Mouse (Mus musculus): Measurements from ENCODE around the gene Olfr1344. TPM values are rescaled to one million over a fixed set of nuclear protein-coding genes. Genes with fewer than 3 reads are reported as not detected.
"Not testable (repeated sequence)": the region's sequence is repeated elsewhere in the genome, so short reads cannot be mapped to it uniquely, and the experiment has no call there.

The Olfr1344 gene
- polyA plus RNA-seq, 1 experiment from 2014 or later: not detected

GRCm38 (mm10) chr7:6430342-6430741 lies 8.1 kb upstream of the Olfr1344 start:
- ATAC-seq: no peak
- no peaks in the 10 kb centered on the region for H3K4me1 ChIP-seq (ENCODE audit: control insufficient read depth, insufficient read depth, low read length)
- no peak overlapping the region for H3K4me3 ChIP-seq (ENCODE audit: low read length)
- 32% methylated on average over 2 of the region's 2 CpGs for WGBS
- peaks cover 2% of the 10 kb centered on the region; the same call in 1 of the 2 replicates for H3K9me3 ChIP-seq (ENCODE audit: control insufficient read depth, low read length)
- H3K27me3 ChIP-seq (replicated peaks; ENCODE audit: control insufficient read depth, insufficient read depth, low read length): no peaks in the 10 kb centered on the region
- no peaks in the 10 kb centered on the region for H3K36me3 ChIP-seq (ENCODE audit: control insufficient read depth, insufficient read depth, low read length)
- no peak overlapping the region for H3K9ac ChIP-seq (ENCODE audit: low read depth, low read length)
- no peak overlapping the region for H3K27ac ChIP-seq (ENCODE audit: low read length)
- no peak overlapping the region for H3K4me2 ChIP-seq (ENCODE audit: low read depth, low read length)

GRCm38 (mm10) chr7:6441173-6441572 lies 2.7 kb downstream of the Olfr1344 start:
- H3K27me3 ChIP-seq (replicated peaks; ENCODE audit: control insufficient read depth, insufficient read depth, low read length): no peaks in the 10 kb centered on the region

GRCm38 (mm10) chr7:6447771-6448170 lies 9.3 kb downstream of the Olfr1344 start:
- H3K36me3 ChIP-seq (ENCODE audit: control insufficient read depth, insufficient read depth, low read length): no peaks in the 10 kb centered on the region
- H3K4me1 ChIP-seq (ENCODE audit: control insufficient read depth, insufficient read depth, low read length): no peaks in the 10 kb centered on the region
- H3K9ac ChIP-seq (ENCODE audit: low read depth, low read length): no peak overlapping the region
- 78% methylated on average over 5 of the region's 5 CpGs for WGBS
- no peaks in the 10 kb centered on the region for H3K9me3 ChIP-seq (ENCODE audit: control insufficient read depth, low read length)
- H3K4me2 ChIP-seq (ENCODE audit: low read depth, low read length): no peak overlapping the region
- no peak overlapping the region for H3K4me3 ChIP-seq (ENCODE audit: low read length)
- H3K27me3 ChIP-seq (replicated peaks; ENCODE audit: control insufficient read depth, insufficient read depth, low read length): no peaks in the 10 kb centered on the region
- H3K27ac ChIP-seq (ENCODE audit: low read length): no peak overlapping the region
- no peak for ATAC-seq

More at GRCm38 (mm10) chr7:6441173-6441572, 2.7 kb downstream of the Olfr1344 start:
- 59% methylated on average over 2 of the region's 2 CpGs for WGBS
- Histone ChIP-seq H3K4me2 (ENCODE audit: low read depth, low read length) (no peak overlapping the region), H3K4me1 (ENCODE audit: control insufficient read depth, insufficient read depth, low read length) (no peaks in the 10 kb centered on the region), H3K27ac (ENCODE audit: low read length) (no peak overlapping the region), H3K4me3 (ENCODE audit: low read length) (no peak overlapping the region), H3K9ac (ENCODE audit: low read depth, low read length) (no peak overlapping the region), H3K9me3 (ENCODE audit: control insufficient read depth, low read length) (no peaks in the 10 kb centered on the region), H3K36me3 (ENCODE audit: control insufficient read depth, insufficient read depth, low read length) (no peaks in the 10 kb centered on the region)
- no peak for ATAC-seq

- Histone ChIP-seq H3K4me2 (ENCODE audit: low read depth, low read length) (no peak within 1 kb of the TSS), H3K36me3 (ENCODE audit: control insufficient read depth, insufficient read depth, low read length) (no peaks in the 10 kb centered on the region), H3K4me3 (ENCODE audit: low read length) (no peak within 1 kb of the TSS), H3K27me3 (replicated peaks; ENCODE audit: control insufficient read depth, insufficient read depth, low read length) (no peaks in the 10 kb centered on the region), H3K4me1 (ENCODE audit: control insufficient read depth, insufficient read depth, low read length) (no peaks in the 10 kb centered on the region), H3K27ac (ENCODE audit: low read length) (no peak within 1 kb of the TSS), H3K9ac (ENCODE audit: low read depth, low read length) (no peak within 1 kb of the TSS), H3K9me3 (ENCODE audit: control insufficient read depth, low read length) (no peaks in the 10 kb centered on the region)
- no peak for ATAC-seq
Measured at GRCm38 (mm10) chr7:6455868-6456267, 17.4 kb downstream of the Olfr1344 start, which contains the start of gene Olfr1336. Gene Olfr1336 (plus strand): TSS chr7:6456168.

GRCm38 (mm10) chr7:6456399-6456798 lies 17.9 kb downstream of the Olfr1344 start:
- Histone ChIP-seq H3K9me3 (ENCODE audit: control insufficient read depth, low read length) (no peaks in the 10 kb centered on the region), H3K4me2 (ENCODE audit: low read depth, low read length) (no peak overlapping the region), H3K9ac (ENCODE audit: low read depth, low read length) (no peak overlapping the region), H3K4me1 (ENCODE audit: control insufficient read depth, insufficient read depth, low read length) (no peaks in the 10 kb centered on the region), H3K36me3 (ENCODE audit: control insufficient read depth, insufficient read depth, low read length) (no peaks in the 10 kb centered on the region), H3K27ac (ENCODE audit: low read length) (no peak overlapping the region), H3K27me3 (replicated peaks; ENCODE audit: control insufficient read depth, insufficient read depth, low read length) (no peaks in the 10 kb centered on the region), H3K4me3 (ENCODE audit: low read length) (no peak overlapping the region)
- ATAC-seq: no peak
- WGBS: 46% methylated on average over 3 of the region's 3 CpGs

- Histone ChIP-seq H3K27ac (ENCODE audit: low read length) (no peak within 1 kb of the TSS), H3K4me3 (ENCODE audit: low read length) (no peak within 1 kb of the TSS), H3K9ac (ENCODE audit: low read depth, low read length) (no peak within 1 kb of the TSS), H3K4me2 (ENCODE audit: low read depth, low read length) (no peak within 1 kb of the TSS), H3K4me1 (ENCODE audit: control insufficient read depth, insufficient read depth, low read length) (no peaks in the 10 kb centered on the region), H3K27me3 (replicated peaks; ENCODE audit: control insufficient read depth, insufficient read depth, low read length) (no peaks in the 10 kb centered on the region), H3K9me3 (ENCODE audit: control insufficient read depth, low read length) (no peaks in the 10 kb centered on the region), H3K36me3 (ENCODE audit: control insufficient read depth, insufficient read depth, low read length) (no peaks in the 10 kb centered on the region)
- no peak for ATAC-seq
Measured at GRCm38 (mm10) chr7:6466951-6467350, 28.5 kb downstream of the Olfr1344 start, which contains the start of gene Olfr1346. Gene Olfr1346 (plus strand): TSS chr7:6467101.

DNA sequence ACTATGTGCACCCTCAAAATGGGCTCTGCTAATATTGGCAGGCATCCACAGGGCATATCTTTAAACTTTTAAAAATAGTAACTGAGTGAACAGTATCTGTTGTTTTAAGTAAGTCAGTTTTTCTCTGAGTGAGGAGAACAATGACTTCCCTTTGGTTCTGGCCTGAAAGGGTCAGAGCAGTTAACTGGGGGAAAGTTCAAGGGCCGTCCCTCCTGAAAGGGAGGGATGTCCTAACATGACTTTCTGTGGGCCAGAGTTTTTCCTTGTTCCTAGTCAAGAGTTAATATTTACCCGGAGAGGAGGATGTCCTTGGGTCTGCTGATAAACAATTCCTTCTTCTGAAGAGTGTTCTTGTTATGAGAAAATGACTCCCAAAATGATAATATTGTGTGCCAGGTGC lies 39.1 kb downstream of the Olfr1344 start:
- 61% methylated on average over 2 of the region's 2 CpGs for WGBS

DNA sequence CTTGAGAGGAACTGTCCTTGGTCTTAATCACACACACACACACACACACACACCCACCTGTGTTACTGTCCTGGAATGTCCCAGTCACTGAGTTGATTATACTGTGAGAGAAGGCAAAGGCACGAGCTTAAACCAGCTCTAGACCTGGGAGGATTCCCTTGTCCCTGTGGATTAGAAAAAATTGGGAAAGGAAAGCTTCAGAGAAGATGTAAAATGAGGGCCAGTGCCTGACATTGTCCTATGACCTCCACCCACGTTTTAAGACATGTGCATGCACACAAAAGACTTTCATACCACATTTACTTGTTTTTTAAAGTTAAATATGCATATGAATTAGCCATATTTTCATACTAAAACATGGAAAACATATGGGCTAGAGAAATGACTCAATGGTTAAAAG lies 48.4 kb downstream of the Olfr1344 start, which contains the start of gene Olfr5:
Gene Olfr5, minus strand, starts transcription at position 101 of the 400 bp plus-strand sequence.
- H3K4me1 ChIP-seq (ENCODE audit: control insufficient read depth, insufficient read depth, low read length): no peaks in the 10 kb centered on the region
- H3K27ac ChIP-seq (ENCODE audit: low read length): no peak within 1 kb of the TSS
- no peaks in the 10 kb centered on the region for H3K27me3 ChIP-seq (replicated peaks; ENCODE audit: control insufficient read depth, insufficient read depth, low read length)
- H3K4me2 ChIP-seq (ENCODE audit: low read depth, low read length): no peak within 1 kb of the TSS
- no peak within 1 kb of the TSS for H3K4me3 ChIP-seq (ENCODE audit: low read length)
- H3K9me3 ChIP-seq (ENCODE audit: control insufficient read depth, low read length): no peaks in the 10 kb centered on the region
- no peak within 1 kb of the TSS for H3K9ac ChIP-seq (ENCODE audit: low read depth, low read length)
- WGBS: 17% methylated on average over 2 of the region's 2 CpGs
- no peak for ATAC-seq
- H3K36me3 ChIP-seq (ENCODE audit: control insufficient read depth, insufficient read depth, low read length): no peaks in the 10 kb centered on the region

More for the DNA sequence above, 39.1 kb downstream of the Olfr1344 start:
- not testable (repeated sequence) for H3K4me1 ChIP-seq (ENCODE audit: control insufficient read depth, insufficient read depth, low read length); H3K36me3 ChIP-seq (ENCODE audit: control insufficient read depth, insufficient read depth, low read length); ATAC-seq; H3K4me2 ChIP-seq (ENCODE audit: low read depth, low read length); H3K27ac ChIP-seq (ENCODE audit: low read length); H3K9me3 ChIP-seq (ENCODE audit: control insufficient read depth, low read length); H3K9ac ChIP-seq (ENCODE audit: low read depth, low read length); H3K4me3 ChIP-seq (ENCODE audit: low read length); H3K27me3 ChIP-seq (replicated peaks; ENCODE audit: control insufficient read depth, insufficient read depth, low read length)

Measured in intestine, embryonic 16.5 days (tissue).